Mouse (Mus musculus): ENCODE measurements around the gene Arpc4. TPM values are rescaled to one million over a fixed set of nuclear protein-coding genes. Genes with fewer than 3 reads are reported as not detected.

Gene Arpc4
- polyA plus RNA-seq, 1 experiment from 2014 or later: 384 TPM

- H3K4me2 ChIP-seq (replicated peaks): no peak overlapping the region
- H3K36me3 ChIP-seq: peaks cover 93% of the 10 kb centered on the region
- H3K9me3 ChIP-seq (replicated peaks): no peaks in the 10 kb centered on the region
- H3K4me3 ChIP-seq (replicated peaks): no peak overlapping the region
- WGBS: 79% methylated on average over 3 of the region's 3 CpGs
- no peaks in the 10 kb centered on the region for H3K4me1 ChIP-seq
- peak; percentile 53; the same call in 1 of the 2 replicates for ATAC-seq (ENCODE audit: insufficient number of reproducible peaks, low FRiP score, low TSS enrichment, low read depth)
- H3K27ac ChIP-seq (replicated peaks): no peak overlapping the region
- H3K9ac ChIP-seq: no peak overlapping the region
- no peaks in the 10 kb centered on the region for H3K27me3 ChIP-seq
These were observed 8.1 kb downstream of the Arpc4 start for GRCm38 (mm10) chr6:113386025-113386424.

DNA sequence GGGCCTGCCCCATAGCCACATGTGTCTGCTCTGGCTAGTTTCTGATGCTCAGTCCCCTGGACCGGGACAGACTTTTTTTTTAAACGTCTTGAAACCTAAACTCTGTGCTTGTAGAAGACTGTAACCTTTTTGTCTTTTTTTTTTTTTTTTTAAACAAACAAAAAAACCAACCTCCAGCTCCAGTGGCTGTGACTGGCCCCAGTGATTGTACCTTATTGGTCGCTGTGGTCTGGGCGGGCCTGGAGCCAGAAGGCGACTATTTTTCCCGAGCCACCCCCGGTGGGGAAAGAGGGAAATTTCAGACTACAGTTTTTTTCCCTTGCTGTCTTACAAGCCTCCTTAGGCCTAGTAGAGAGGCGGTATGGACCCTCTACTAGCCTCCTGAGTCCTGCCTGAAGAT, 11.0 kb downstream of the Arpc4 start, which contains the start of gene Ttll3:
Gene Ttll3 (plus strand): TSS at position 301 of the 400 bp plus-strand sequence.
- WGBS: 70% methylated on average over 8 of the region's 8 CpGs

DNA sequence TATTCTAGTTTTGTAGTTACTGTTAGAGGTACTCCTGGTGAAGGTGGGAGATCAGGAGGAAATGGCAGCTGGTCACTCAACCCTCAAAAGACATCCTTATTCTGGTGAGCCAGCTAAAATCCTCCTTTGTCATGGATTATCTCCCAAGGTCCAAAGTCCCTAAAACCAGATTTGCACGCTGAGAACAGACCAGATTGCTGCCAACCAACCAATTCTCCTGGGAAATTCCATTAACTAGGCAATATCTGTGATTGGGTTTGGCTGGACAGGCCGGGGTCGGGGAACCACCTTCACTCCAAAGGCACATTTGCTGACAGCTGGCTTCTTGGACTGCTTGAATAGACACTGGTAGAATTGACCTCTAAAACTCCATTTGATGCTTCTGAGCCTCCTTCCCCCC, 12.8 kb downstream of the Arpc4 start:
- Histone ChIP-seq H3K9me3 (replicated peaks) (no peaks in the 10 kb centered on the region), H3K9ac (no peak overlapping the region), H3K36me3 (peaks cover 54% of the 10 kb centered on the region), H3K27me3 (no peaks in the 10 kb centered on the region), H3K4me1 (peaks cover 9% of the 10 kb centered on the region), H3K27ac (replicated peaks) (no peak overlapping the region), H3K4me2 (replicated peaks) (no peak overlapping the region), H3K4me3 (replicated peaks) (no peak overlapping the region)
- no peak for ATAC-seq (ENCODE audit: insufficient number of reproducible peaks, low FRiP score, low TSS enrichment, low read depth)
- WGBS: 89% methylated on average over 3 of the region's 3 CpGs

More for the DNA sequence above, 11.0 kb downstream of the Arpc4 start, which contains the start of gene Ttll3:
- H3K27ac ChIP-seq (replicated peaks): no peak within 1 kb of the TSS
- no peak within 1 kb of the TSS for H3K9ac ChIP-seq
- peaks cover 9% of the 10 kb centered on the region for H3K4me1 ChIP-seq
- H3K4me2 ChIP-seq (replicated peaks): no peak within 1 kb of the TSS
- ATAC-seq (ENCODE audit: insufficient number of reproducible peaks, low FRiP score, low TSS enrichment, low read depth): no peak
- H3K36me3 ChIP-seq: peaks cover 67% of the 10 kb centered on the region
- H3K27me3 ChIP-seq: no peaks in the 10 kb centered on the region
- no peak within 1 kb of the TSS for H3K4me3 ChIP-seq (replicated peaks)
- H3K9me3 ChIP-seq (replicated peaks): no peaks in the 10 kb centered on the region

GRCm38 (mm10) chr6:113392015-113392386, 14.1 kb downstream of the Arpc4 start:
- ATAC-seq (ENCODE audit: insufficient number of reproducible peaks, low FRiP score, low TSS enrichment, low read depth): no peak
- Histone ChIP-seq H3K4me1 (peaks cover 9% of the 10 kb centered on the region), H3K4me2 (replicated peaks) (peak overlapping the region; percentile 95), H3K9me3 (replicated peaks) (no peaks in the 10 kb centered on the region), H3K36me3 (peaks cover 43% of the 10 kb centered on the region), H3K9ac (peak overlapping the region; percentile 42), H3K27me3 (no peaks in the 10 kb centered on the region), H3K4me3 (replicated peaks) (peak overlapping the region; percentile 48), H3K27ac (replicated peaks) (no peak overlapping the region)
- 30% methylated on average over 10 of the region's 10 CpGs for WGBS

GRCm38 (mm10) chr6:113392387-113393071, 14.6 kb downstream of the Arpc4 start:
- Histone ChIP-seq H3K36me3 (peaks cover 38% of the 10 kb centered on the region), H3K9ac (peak overlapping the region; percentile 42), H3K4me2 (replicated peaks) (peak overlapping the region; percentile 95), H3K4me3 (replicated peaks) (peak overlapping the region; percentile 48), H3K9me3 (replicated peaks) (no peaks in the 10 kb centered on the region), H3K27me3 (no peaks in the 10 kb centered on the region), H3K4me1 (peaks cover 9% of the 10 kb centered on the region), H3K27ac (replicated peaks) (0 out of 2 replicates have a peak overlapping the region, but pooled peaks have one; percentile 39)
- WGBS: 2% methylated on average over 51 of the region's 51 CpGs
- peak; percentile 71 for ATAC-seq (ENCODE audit: insufficient number of reproducible peaks, low FRiP score, low TSS enrichment, low read depth)

- 87% methylated on average over 6 of the region's 6 CpGs for WGBS
- Histone ChIP-seq H3K4me1 (peaks cover 9% of the 10 kb centered on the region), H3K9ac (no peak overlapping the region), H3K4me3 (replicated peaks) (no peak overlapping the region), H3K9me3 (replicated peaks) (no peaks in the 10 kb centered on the region), H3K4me2 (replicated peaks) (no peak overlapping the region), H3K27ac (replicated peaks) (no peak overlapping the region), H3K27me3 (no peaks in the 10 kb centered on the region), H3K36me3 (peaks cover 26% of the 10 kb centered on the region)
- ATAC-seq (ENCODE audit: insufficient number of reproducible peaks, low FRiP score, low TSS enrichment, low read depth): no peak
These were observed 16.0 kb downstream of the Arpc4 start for GRCm38 (mm10) chr6:113393951-113394350.

- H3K27ac ChIP-seq (replicated peaks): no peak overlapping the region
These were observed 16.9 kb downstream of the Arpc4 start for GRCm38 (mm10) chr6:113394811-113395210.

GRCm38 (mm10) chr6:113395501-113395900, 17.6 kb downstream of the Arpc4 start:
- Histone ChIP-seq H3K27me3 (no peaks in the 10 kb centered on the region), H3K4me2 (replicated peaks) (no peak overlapping the region), H3K4me1 (peaks cover 9% of the 10 kb centered on the region), H3K27ac (replicated peaks) (no peak overlapping the region), H3K36me3 (peaks cover 10% of the 10 kb centered on the region; the same call in 1 of the 2 replicates), H3K4me3 (replicated peaks) (no peak overlapping the region), H3K9me3 (replicated peaks) (no peaks in the 10 kb centered on the region), H3K9ac (no peak overlapping the region)
- ATAC-seq (ENCODE audit: insufficient number of reproducible peaks, low FRiP score, low TSS enrichment, low read depth): no peak
- WGBS: 91% methylated on average over 6 of the region's 6 CpGs

More at GRCm38 (mm10) chr6:113394811-113395210, 16.9 kb downstream of the Arpc4 start:
- Histone ChIP-seq H3K9ac (no peak overlapping the region), H3K4me3 (replicated peaks) (no peak overlapping the region), H3K4me1 (peaks cover 9% of the 10 kb centered on the region), H3K9me3 (replicated peaks) (no peaks in the 10 kb centered on the region), H3K36me3 (peaks cover 17% of the 10 kb centered on the region), H3K27me3 (no peaks in the 10 kb centered on the region), H3K4me2 (replicated peaks) (no peak overlapping the region)
- no peak for ATAC-seq (ENCODE audit: insufficient number of reproducible peaks, low FRiP score, low TSS enrichment, low read depth)
- WGBS: 93% methylated on average over 11 of the region's 11 CpGs

DNA sequence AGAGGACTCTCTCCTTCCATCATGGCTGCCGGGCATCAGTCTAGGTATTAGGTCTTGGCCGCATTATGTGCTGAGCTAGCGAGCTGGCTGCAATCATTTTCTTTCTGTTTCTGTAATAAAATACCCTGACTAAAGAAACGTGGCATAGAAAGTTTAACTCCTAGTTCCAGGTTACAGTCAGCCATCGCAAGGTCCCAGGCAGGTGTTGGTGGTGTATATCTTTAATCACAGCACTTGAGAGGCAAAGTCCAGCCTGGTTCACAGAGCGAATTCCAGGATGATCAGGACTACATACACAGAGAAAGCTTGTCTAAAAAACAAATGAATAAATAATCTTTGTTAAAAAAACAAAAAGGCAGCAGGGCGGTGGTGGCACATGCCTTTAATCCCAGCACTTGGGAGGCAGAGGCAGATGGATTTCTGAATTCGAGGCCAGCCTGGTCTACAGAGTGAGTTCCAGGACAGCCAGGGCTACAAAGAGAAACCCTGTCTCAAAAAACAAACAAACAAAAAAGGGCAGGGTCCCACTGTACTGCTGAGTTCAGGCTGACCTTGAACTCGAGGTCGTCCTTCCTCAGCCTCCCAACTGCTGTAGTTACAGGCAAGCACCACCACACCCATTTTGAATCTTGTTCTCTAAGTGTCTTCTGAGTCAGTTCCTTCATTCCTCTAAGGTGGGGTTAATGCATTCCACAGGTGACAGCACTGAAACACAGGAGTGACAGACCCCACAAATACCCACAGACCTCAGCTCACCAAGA, 18.5 kb downstream of the Arpc4 start:
- no peak for ATAC-seq (ENCODE audit: insufficient number of reproducible peaks, low FRiP score, low TSS enrichment, low read depth)
- Histone ChIP-seq H3K36me3 (0 out of 2 replicates have a peak, but pooled peaks cover 7% of the 10 kb centered on the region), H3K4me3 (replicated peaks) (no peak overlapping the region), H3K9ac (no peak overlapping the region), H3K27ac (replicated peaks) (no peak overlapping the region), H3K4me1 (peaks cover 9% of the 10 kb centered on the region), H3K27me3 (no peaks in the 10 kb centered on the region), H3K9me3 (replicated peaks) (no peaks in the 10 kb centered on the region), H3K4me2 (replicated peaks) (no peak overlapping the region)
- WGBS: 79% methylated on average over 10 of the region's 10 CpGs

GRCm38 (mm10) chr6:113402094-113402493, 24.2 kb downstream of the Arpc4 start:
- H3K27ac ChIP-seq (replicated peaks): no peak overlapping the region
- no peaks in the 10 kb centered on the region for H3K4me1 ChIP-seq
- peaks cover 3% of the 10 kb centered on the region; the same call in 1 of the 2 replicates for H3K36me3 ChIP-seq
- WGBS: 92% methylated on average over 13 of the region's 13 CpGs
- H3K4me3 ChIP-seq (replicated peaks): no peak overlapping the region
- ATAC-seq (ENCODE audit: insufficient number of reproducible peaks, low FRiP score, low TSS enrichment, low read depth): no peak
- no peak overlapping the region for H3K9ac ChIP-seq
- no peak overlapping the region for H3K4me2 ChIP-seq (replicated peaks)
- H3K9me3 ChIP-seq (replicated peaks): no peaks in the 10 kb centered on the region
- H3K27me3 ChIP-seq: no peaks in the 10 kb centered on the region

DNA sequence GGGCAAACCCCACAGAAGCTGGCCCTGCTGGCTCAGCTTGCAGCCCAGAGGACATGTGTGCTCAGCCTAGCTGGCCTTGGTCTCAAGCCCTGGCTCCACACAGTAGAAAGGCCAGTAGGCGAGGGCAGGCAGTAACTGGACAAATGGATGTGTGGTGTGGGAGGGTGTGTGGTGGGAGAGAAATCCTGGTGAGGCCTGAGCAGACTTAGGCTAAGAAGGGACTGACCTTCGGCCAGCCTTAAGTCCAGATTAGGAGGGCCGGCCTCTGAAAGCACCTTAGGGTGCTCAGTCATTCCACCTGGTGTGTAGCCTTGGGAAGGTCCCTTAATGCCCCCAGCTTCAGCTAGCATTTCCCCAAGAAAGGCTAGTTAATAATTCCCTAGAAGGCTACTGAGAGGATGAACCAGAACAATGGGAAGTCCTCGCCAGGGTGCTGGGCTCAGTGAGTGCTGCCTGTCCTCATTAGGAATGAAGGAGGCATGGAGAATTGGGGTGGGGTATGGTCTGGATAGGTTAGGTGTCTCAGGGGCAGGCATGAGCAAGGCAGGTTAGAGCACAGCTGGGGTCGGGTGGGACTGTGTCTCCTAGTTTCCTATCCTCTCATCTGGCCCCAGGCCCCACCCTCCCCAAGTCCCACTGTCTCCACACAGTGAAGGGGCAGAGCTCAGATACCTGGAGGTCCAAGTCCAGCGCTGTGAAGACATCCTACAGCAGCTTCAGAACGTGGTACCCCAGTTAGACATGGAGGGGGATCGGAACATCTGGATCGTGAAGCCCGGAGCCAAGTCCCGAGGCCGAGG, 26.9 kb downstream of the Arpc4 start:
- WGBS: 78% methylated on average over 12 of the region's 12 CpGs
- H3K36me3 ChIP-seq: no peaks in the 10 kb centered on the region; the same call in 1 of the 2 replicates
- ATAC-seq (ENCODE audit: insufficient number of reproducible peaks, low FRiP score, low TSS enrichment, low read depth): no peak

More for the DNA sequence above, 26.9 kb downstream of the Arpc4 start:
- H3K27ac ChIP-seq (replicated peaks): no peak overlapping the region
- H3K4me1 ChIP-seq: peaks cover 4% of the 10 kb centered on the region
- no peaks in the 10 kb centered on the region for H3K27me3 ChIP-seq
- no peaks in the 10 kb centered on the region for H3K9me3 ChIP-seq (replicated peaks)
- no peak overlapping the region for H3K4me2 ChIP-seq (replicated peaks)
- no peak overlapping the region for H3K4me3 ChIP-seq (replicated peaks)
- H3K9ac ChIP-seq: no peak overlapping the region

All from embryonic facial prominence, embryonic 15.5 days (tissue).